Mouse (Mus musculus): Measurements from ENCODE around the gene Vapa. TPM values are rescaled to one million over a fixed set of nuclear protein-coding genes. Genes with fewer than 3 reads are reported as not detected.
"Not testable (repeated sequence)": the region's sequence is repeated elsewhere in the genome, so short reads cannot be mapped to it uniquely, and the experiment has no call there.

The Vapa gene
- polyA plus RNA-seq, 1 experiment from 2014 or later, result 270 TPM

DNA sequence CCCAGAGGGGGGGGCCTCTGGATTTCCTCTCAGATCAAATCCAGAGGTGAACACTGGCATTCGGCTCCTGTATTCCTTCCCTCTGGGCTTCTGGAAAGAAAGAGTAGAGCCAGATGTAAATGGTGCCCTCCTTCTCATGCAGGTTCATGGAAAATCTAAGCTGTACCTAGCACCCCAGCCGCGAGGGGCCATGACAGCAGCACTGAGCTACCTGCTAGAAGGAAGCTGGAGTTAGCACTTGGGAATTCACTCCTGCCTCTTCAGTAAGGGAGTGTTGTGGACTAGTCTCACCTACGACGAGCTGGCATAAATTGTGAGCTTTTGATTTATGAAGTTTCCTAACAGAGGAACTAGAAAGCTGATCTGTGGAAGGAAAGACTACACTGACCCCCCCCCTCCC lies 30.2 kb upstream of the Vapa start:
- WGBS, result 88% methylated on average over 5 of the region's 5 CpGs
- Histone ChIP-seq H3K9me3 (no peaks in the 10 kb centered on the region), H3K4me2 (no peak overlapping the region), H3K27me3 (no peaks in the 10 kb centered on the region), H3K4me1 (replicated peaks) (peaks cover 14% of the 10 kb centered on the region), H3K4me3 (no peak overlapping the region), H3K9ac (no peak overlapping the region), H3K36me3 (no peaks in the 10 kb centered on the region), H3K27ac (replicated peaks) (peak overlapping the region; percentile 71)
- peak; percentile 9; the same call in 1 of the 2 replicates for ATAC-seq (ENCODE audit: low FRiP score, low read depth)

DNA sequence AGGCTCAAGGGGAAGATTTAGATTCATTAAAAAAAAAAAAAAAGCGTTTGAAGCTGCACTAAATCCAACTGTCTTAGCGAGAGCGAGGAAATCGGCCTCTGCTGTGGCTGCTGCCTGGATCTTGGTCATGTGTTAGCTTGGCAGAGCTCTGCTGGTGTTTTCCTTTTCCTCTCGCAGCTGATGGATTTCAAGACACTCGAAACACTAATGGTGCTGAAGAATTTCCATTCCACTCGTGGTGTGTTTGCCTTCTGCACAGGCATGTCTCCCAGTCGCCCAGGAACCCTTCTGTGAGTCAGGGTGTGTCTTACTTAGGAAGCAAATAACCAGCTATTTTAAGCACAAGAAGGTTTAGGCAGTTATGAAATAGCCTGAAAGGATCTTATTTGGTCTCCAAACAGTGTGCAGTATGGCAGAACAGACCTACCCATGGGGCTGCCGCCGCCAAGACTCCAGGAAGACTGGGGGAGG lies 29.7 kb upstream of the Vapa start:
- Histone ChIP-seq H3K4me1 (replicated peaks) (peaks cover 14% of the 10 kb centered on the region), H3K36me3 (no peaks in the 10 kb centered on the region), H3K9ac (no peak overlapping the region), H3K27ac (replicated peaks) (peak overlapping the region; percentile 71), H3K9me3 (no peaks in the 10 kb centered on the region), H3K27me3 (no peaks in the 10 kb centered on the region), H3K4me2 (no peak overlapping the region; the same call in 1 of the 2 replicates), H3K4me3 (no peak overlapping the region)
- ATAC-seq (ENCODE audit: low FRiP score, low read depth), result peak; percentile 60
- WGBS, result 38% methylated on average over 10 of the region's 10 CpGs

DNA sequence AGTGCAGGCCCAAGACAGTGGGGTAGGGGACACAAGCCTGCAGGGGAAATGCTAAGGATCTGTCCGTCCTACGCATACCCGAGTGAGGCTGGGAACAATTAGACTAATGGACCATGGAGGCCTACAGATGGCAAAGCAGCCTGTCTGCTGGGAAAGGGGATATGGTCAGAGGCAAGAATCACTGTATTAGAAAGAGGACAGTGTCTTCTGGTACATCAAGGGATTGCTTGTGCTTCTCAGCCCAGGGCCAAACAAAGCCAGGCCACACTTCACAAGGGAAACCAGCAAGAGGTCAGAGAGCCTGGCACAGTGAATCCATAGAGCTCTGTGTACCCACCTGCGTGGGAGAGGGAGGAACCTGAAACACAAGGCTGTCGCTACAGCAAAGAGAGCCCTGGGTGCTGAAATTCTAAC lies 29.2 kb upstream of the Vapa start:
- peaks cover 14% of the 10 kb centered on the region for H3K4me1 ChIP-seq (replicated peaks)
- no peak overlapping the region for H3K4me3 ChIP-seq
- no peaks in the 10 kb centered on the region for H3K27me3 ChIP-seq
- H3K9me3 ChIP-seq, result no peaks in the 10 kb centered on the region
- H3K36me3 ChIP-seq, result no peaks in the 10 kb centered on the region
- no peak overlapping the region for H3K4me2 ChIP-seq
- peak overlapping the region; percentile 71 for H3K27ac ChIP-seq (replicated peaks)
- no peak overlapping the region for H3K9ac ChIP-seq
- 28% methylated on average over 5 of the region's 5 CpGs for WGBS
- ATAC-seq (ENCODE audit: low FRiP score, low read depth), result peak; percentile 59; the same call in 1 of the 2 replicates

DNA sequence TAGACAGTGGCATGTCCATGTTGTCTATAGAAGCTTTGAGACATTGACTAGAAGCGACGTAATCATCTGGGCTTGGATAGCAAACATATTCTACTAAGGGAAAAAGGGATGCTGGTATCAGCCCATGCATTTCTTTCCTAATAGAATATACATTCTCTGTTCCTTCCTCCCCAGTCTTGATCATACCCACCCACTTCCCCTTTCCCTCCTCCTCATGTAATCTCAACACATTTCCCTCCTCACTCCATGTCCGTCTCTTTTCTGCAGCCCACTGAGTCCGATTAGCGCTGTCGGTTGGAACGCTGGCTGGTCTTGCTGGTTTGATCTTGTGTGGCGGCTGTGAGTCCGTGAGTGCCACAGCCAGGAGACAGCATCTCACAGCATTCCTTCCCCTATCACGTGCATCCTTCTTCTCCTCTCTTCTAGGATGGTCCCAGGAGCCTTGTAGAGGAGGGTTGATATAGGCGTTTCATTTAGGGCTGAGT lies 28.4 kb upstream of the Vapa start, which contains the start of gene Txndc2:
Gene Txndc2, minus strand, starts transcription at position 435 of the 485 bp plus-strand sequence.
- Histone ChIP-seq H3K4me3 (no peak within 1 kb of the TSS), H3K9me3 (no peaks in the 10 kb centered on the region), H3K36me3 (no peaks in the 10 kb centered on the region), H3K9ac (no peak within 1 kb of the TSS), H3K27me3 (no peaks in the 10 kb centered on the region), H3K4me1 (replicated peaks) (peaks cover 14% of the 10 kb centered on the region), H3K4me2 (no peak within 1 kb of the TSS; the same call in 1 of the 2 replicates), H3K27ac (replicated peaks) (peak within 1 kb of the TSS; percentile 71)
- no peak for ATAC-seq (ENCODE audit: low FRiP score, low read depth)
- 88% methylated on average over 11 of the region's 11 CpGs for WGBS

DNA sequence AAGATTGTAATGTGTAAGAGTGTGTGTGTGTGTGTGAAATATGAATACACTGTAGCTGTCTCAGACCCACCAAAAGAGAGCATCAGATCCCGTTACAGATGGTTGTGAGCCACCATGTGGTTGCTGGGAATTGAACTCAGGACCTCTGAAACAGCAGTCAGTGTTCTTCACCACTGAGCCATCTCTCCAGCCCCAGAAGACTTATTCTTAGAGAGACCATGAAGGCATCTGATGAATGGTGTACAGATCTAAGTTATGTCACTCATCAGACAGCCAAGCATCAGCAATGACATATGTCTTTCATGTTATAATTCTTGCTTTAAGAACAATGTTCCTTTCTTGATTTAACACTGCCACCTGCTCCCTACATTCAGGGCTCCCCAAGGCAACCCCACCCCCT lies 25.8 kb upstream of the Vapa start:
- H3K36me3 ChIP-seq, result no peaks in the 10 kb centered on the region
- no peak overlapping the region for H3K9ac ChIP-seq
- H3K4me3 ChIP-seq, result no peak overlapping the region
- H3K27ac ChIP-seq (replicated peaks), result no peak overlapping the region
- 91% methylated on average over 1 of the region's 1 CpGs for WGBS
- no peaks in the 10 kb centered on the region for H3K9me3 ChIP-seq
- H3K27me3 ChIP-seq, result no peaks in the 10 kb centered on the region
- ATAC-seq (ENCODE audit: low FRiP score, low read depth), result no peak
- H3K4me2 ChIP-seq, result no peak overlapping the region
- peaks cover 14% of the 10 kb centered on the region for H3K4me1 ChIP-seq (replicated peaks)

DNA sequence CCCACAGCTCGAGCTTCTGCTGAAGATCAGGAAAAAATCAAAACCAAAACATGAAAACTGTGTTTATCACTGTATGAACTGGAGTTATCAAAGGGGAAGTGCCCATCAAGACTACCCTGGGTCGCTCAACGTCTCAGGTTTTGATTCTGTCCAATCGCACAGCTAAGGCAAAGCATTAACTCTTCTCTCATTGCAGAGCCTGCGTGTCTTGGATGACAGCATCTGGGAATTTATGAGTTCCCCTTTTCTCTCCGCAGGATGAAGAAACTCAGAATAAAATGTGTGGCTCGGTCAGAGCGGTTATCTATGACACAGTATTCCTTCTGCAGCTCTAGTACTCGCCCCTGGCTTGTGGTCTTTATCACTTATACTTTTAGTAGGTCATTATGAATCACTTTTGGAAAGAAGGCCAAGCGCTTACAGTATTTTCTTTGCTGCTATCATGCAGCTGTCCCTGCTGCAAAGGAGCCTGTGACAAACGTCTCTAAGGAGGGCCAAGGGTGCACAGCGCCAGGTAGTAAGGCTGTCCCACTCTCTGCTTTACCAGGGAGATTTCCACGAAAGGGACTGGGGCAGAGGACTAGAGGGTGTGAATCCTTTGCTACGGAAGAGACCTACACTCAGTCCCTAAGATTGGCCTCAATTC lies 22.5 kb upstream of the Vapa start:
- Histone ChIP-seq H3K27ac (replicated peaks) (no peak overlapping the region), H3K4me2 (no peak overlapping the region), H3K4me3 (no peak overlapping the region), H3K4me1 (replicated peaks) (no peaks in the 10 kb centered on the region), H3K9me3 (no peaks in the 10 kb centered on the region), H3K36me3 (no peaks in the 10 kb centered on the region), H3K9ac (no peak overlapping the region), H3K27me3 (no peaks in the 10 kb centered on the region)
- ATAC-seq (ENCODE audit: low FRiP score, low read depth), result no peak
- 82% methylated on average over 14 of the region's 14 CpGs for WGBS

DNA sequence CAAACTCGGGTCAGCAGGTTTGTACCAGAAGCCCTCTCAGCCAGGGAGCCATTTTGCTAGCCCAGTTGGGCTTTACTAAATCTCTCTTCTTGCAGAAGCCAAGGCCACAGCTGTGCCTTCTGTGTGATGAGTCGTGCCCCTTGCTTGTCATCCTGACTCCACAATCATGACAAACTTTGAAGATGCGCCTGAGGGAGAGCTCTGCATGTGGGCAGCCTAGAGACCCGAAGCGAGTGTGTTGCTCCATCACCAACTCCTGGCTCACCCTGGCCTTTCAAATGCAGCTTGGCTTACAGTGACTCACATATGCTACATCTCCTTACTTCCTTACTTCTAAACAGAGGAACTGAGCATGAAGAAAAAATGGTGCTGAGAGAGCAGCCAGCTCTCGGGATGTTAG lies 16.6 kb upstream of the Vapa start:
- Histone ChIP-seq H3K9me3 (no peaks in the 10 kb centered on the region), H3K9ac (no peak overlapping the region), H3K4me1 (replicated peaks) (no peaks in the 10 kb centered on the region), H3K36me3 (no peaks in the 10 kb centered on the region), H3K27me3 (no peaks in the 10 kb centered on the region), H3K4me3 (no peak overlapping the region), H3K4me2 (no peak overlapping the region), H3K27ac (replicated peaks) (no peak overlapping the region)
- ATAC-seq (ENCODE audit: low FRiP score, low read depth), result no peak
- 79% methylated on average over 6 of the region's 6 CpGs for WGBS

DNA sequence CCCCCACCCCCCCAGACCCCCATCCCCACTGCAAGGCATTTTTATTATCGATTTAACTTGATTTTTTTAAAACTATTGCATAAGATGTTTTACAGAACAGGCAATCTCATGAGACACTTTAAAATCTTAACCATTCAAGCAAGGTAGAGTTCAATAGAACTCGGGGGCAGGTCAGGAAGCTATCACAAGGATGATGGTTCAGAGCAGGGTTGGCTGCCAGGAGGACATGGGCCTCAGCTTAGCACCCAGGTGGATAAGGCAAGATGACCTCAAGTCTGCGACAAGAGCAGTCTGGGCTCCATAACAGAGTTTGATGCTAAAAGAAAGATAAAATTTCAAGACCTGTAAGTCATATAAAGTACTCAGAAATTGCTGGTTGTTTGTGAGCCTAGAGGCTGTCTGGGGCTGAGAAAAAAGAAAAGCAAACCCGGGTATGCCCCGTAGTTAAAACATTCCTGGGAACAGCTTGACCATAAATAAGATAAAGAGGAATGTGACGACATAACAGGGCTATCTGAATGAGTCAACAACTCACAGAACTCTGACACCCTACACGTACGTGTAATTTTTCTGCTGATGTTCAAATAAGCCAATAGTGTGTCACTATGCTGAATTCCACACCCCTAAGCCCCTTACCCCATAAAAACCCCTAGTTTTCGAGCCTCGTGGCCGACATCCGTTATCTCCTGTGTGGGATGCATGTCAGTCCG lies 15.6 kb upstream of the Vapa start:
- WGBS, result 90% methylated on average over 13 of the region's 13 CpGs
- H3K27ac ChIP-seq (replicated peaks); H3K4me2 ChIP-seq; H3K4me1 ChIP-seq (replicated peaks); H3K4me3 ChIP-seq; H3K9ac ChIP-seq; H3K36me3 ChIP-seq; H3K27me3 ChIP-seq; H3K9me3 ChIP-seq; ATAC-seq (ENCODE audit: low FRiP score, low read depth): not testable (repeated sequence)

DNA sequence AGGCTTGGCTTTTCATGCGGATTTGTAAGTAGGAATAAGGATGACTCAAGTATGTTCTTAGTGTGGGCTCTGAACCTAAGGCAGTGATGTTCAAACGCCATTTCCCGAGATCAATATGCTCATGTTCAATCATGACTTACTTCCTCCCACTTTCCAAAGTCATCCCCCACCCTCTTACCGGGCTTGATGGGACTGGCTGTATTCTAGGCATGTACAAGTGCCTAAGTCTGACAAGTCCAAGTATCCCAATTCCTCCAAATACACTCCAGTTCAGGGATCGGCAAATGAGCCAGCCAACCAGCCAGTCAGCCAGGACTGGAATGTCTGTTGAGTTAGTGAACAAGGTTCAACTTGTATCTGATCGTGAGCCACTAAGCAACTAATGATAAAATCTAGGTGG lies 12.9 kb upstream of the Vapa start:
- no peak for ATAC-seq (ENCODE audit: low FRiP score, low read depth)
- no peak overlapping the region for H3K4me2 ChIP-seq
- H3K36me3 ChIP-seq, result no peaks in the 10 kb centered on the region
- WGBS, result 92% methylated on average over 6 of the region's 6 CpGs
- no peak overlapping the region for H3K27ac ChIP-seq (replicated peaks)
- no peak overlapping the region for H3K4me3 ChIP-seq
- no peaks in the 10 kb centered on the region for H3K27me3 ChIP-seq
- no peak overlapping the region for H3K9ac ChIP-seq
- H3K4me1 ChIP-seq (replicated peaks), result no peaks in the 10 kb centered on the region
- no peaks in the 10 kb centered on the region for H3K9me3 ChIP-seq

DNA sequence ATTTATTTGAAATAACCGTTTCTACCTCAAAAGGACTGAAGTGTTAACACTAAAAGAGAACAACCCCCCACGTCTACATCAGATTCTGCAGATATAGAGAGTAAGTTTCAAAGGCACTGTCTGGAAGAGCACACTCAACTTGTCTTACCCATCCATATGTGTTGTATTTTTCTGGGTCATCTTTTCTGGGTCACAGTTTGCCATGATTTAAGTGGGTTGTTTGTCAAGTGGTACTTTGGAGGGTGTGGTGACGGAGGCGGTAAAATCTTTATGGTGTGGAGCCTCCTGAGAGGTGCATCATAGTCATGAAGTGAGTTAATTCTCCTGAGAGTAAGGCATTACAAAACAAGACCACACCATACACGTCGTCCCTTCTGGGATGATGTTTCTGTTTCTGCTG lies 12.2 kb upstream of the Vapa start:
- H3K36me3 ChIP-seq, result no peaks in the 10 kb centered on the region
- no peak overlapping the region for H3K4me3 ChIP-seq
- ATAC-seq (ENCODE audit: low FRiP score, low read depth), result no peak
- H3K4me2 ChIP-seq, result no peak overlapping the region
- no peaks in the 10 kb centered on the region for H3K27me3 ChIP-seq
- H3K9me3 ChIP-seq, result no peaks in the 10 kb centered on the region
- no peak overlapping the region for H3K27ac ChIP-seq (replicated peaks)
- H3K4me1 ChIP-seq (replicated peaks), result no peaks in the 10 kb centered on the region
- no peak overlapping the region for H3K9ac ChIP-seq
- WGBS, result 90% methylated on average over 6 of the region's 6 CpGs

DNA sequence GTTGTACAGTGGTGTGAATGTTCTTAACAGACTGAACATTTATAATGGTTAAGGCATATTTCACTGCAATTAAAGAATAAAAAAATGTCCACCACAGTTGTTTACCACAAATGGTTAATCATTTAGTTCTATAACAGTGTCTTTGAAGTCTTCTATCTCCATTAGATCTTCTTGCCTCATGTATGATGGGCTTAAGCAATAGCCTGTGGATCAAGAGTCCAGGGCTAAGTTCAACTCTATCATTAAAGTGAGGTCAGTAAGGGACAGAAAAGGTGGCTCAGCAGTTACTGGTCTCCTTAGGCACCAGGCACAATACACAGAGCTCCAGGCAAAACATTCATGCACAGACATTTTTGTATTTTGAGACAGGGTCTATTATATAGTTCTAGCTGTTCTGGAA lies 9.8 kb upstream of the Vapa start:
- no peak overlapping the region for H3K4me2 ChIP-seq
- no peak overlapping the region for H3K9ac ChIP-seq
- no peaks in the 10 kb centered on the region for H3K36me3 ChIP-seq
- no peaks in the 10 kb centered on the region for H3K4me1 ChIP-seq (replicated peaks)
- no peak overlapping the region for H3K27ac ChIP-seq (replicated peaks)
- H3K27me3 ChIP-seq, result no peaks in the 10 kb centered on the region
- no peak overlapping the region for H3K4me3 ChIP-seq
- no peaks in the 10 kb centered on the region for H3K9me3 ChIP-seq
- ATAC-seq (ENCODE audit: low FRiP score, low read depth), result no peak

DNA sequence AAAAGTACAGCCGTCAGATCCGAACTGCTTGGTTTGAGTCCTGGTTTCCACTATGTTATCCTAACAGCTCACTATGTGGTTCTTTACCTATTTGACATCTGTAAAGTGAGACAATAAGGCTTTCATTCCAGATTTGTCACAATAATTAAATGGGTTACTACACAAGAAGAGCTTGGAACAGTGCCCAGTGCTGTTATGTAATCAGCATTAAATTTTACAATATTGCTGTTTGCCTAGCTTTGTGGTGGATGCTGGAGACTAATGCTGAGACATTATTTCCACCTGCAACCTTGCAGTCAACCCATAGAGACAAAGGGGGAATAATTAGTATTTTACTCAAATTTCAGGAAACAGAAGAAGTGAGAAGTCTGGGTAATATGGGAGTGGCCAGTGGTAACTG lies 5.1 kb upstream of the Vapa start:
- no peak overlapping the region for H3K27ac ChIP-seq (replicated peaks)
- 81% methylated on average over 2 of the region's 2 CpGs for WGBS
- 0 out of 2 replicates have a peak, but pooled peaks cover 2% of the 10 kb centered on the region for H3K4me1 ChIP-seq (replicated peaks)
- H3K4me3 ChIP-seq, result no peak overlapping the region
- H3K9me3 ChIP-seq, result no peaks in the 10 kb centered on the region
- H3K36me3 ChIP-seq, result no peaks in the 10 kb centered on the region
- ATAC-seq (ENCODE audit: low FRiP score, low read depth), result no peak
- no peak overlapping the region for H3K4me2 ChIP-seq
- no peaks in the 10 kb centered on the region for H3K27me3 ChIP-seq
- H3K9ac ChIP-seq, result no peak overlapping the region

All from hindbrain, embryonic 15.5 days (tissue).